ENCODE assay signal across 21 mouse cellular contexts in genomic region chr12:104819050-104819449, GRCm38 (mm10). TPM values are rescaled to one million over a fixed set of nuclear protein-coding genes. Genes with fewer than 3 reads are reported as not detected.
A peak's percentile ranks its signal among the peaks of the same experiment; 100 is the strongest.
DNase-seq lines count a peak whose midpoint lies in the region; ATAC-seq and TF ChIP-seq lines count a peak whose summit lies in the region.
"Had no signal": no experiment of that assay in that cellular context is flagged by ENCODE, and none has a peak within 500 bp of the region (broad histone marks: within the 10 kb centered on the region; RNA-seq: fewer than 3 reads in every experiment).

No protein-coding gene starts in this region.

- WGBS in heart, embryonic 14.5 days: 24% methylated on average over 8 of the region's 8 CpGs
- WGBS in limb, embryonic 10.5 days: 63% methylated on average over 8 of the region's 8 CpGs
- 50% methylated on average over 8 of the region's 8 CpGs for WGBS in lung, adult 2 months

- no peak; the same call in 1 of the 2 replicates for ATAC-seq in heart, embryonic 14.5 days (ENCODE audit: insufficient number of reproducible peaks, insufficient read depth, low FRiP score, low read depth)
- ATAC-seq: forebrain, embryonic 14.5 days; lung, postnatal 0 days had no signal

- H3K27ac ChIP-seq in heart, embryonic 14.5 days (replicated peaks in 1 of 2; ENCODE audit: control insufficient read depth in 1 of 2, insufficient read depth in 1 of 2, low read depth in 2 of 2, low read length in 2 of 2): peak overlapping the region; percentile 29 to 50; a peak in 2 of 4 replicates
- peak overlapping the region; percentile 54 for H3K27ac ChIP-seq in limb, embryonic 10.5 days
- H3K27ac ChIP-seq: hindbrain, embryonic 13.5 days; limb, embryonic 12.5 days; liver, embryonic 15.5 days; neural tube, embryonic 13.5 days had no signal

- no peaks in the 10 kb centered on the region for H3K9me3 ChIP-seq in heart, embryonic 14.5 days (ENCODE audit: control insufficient read depth, low read length)
- no peaks in the 10 kb centered on the region for H3K9me3 ChIP-seq in limb, embryonic 10.5 days (replicated peaks)
- H3K9me3 ChIP-seq: hindbrain, embryonic 13.5 days; limb, embryonic 12.5 days; liver, embryonic 15.5 days; neural tube, embryonic 13.5 days had no signal

- TF ChIP-seq POLR2A in lung, adult 2 months (IDR thresholded peaks at IDR 0.05; ENCODE audit: borderline replicate concordance, extremely low read depth, low read depth, low read length): no peak

- DNase-seq in heart, postnatal 36 days: no peak
- peak; percentile 42 for DNase-seq in adrenal gland, postnatal 10 days
- peak; percentile 24 for DNase-seq in adrenal gland, postnatal 25 days
- DNase-seq in limb, embryonic 10.5 days (ENCODE audit: low spot score): no peak
- DNase-seq in lung, adult 2 months: no peak
- DNase-seq in kidney, postnatal 10 days: no peak
- DNase-seq: cerebellum, adult 9-11 months; gastrocnemius, postnatal 14 days; kidney, adult 9 months; kidney, postnatal 4 days; layer of hippocampus, adult 9-11 months; right cerebral cortex, adult 18-20 months had no signal

- no peak overlapping the region for H3K9ac ChIP-seq in heart, embryonic 14.5 days (ENCODE audit: low read length)
- H3K9ac ChIP-seq: hindbrain, embryonic 13.5 days; limb, embryonic 12.5 days; liver, embryonic 15.5 days; neural tube, embryonic 13.5 days had no signal

- H3K36me3 ChIP-seq in heart, embryonic 14.5 days (ENCODE audit: control insufficient read depth, insufficient read depth, low read length): no peaks in the 10 kb centered on the region
- no peaks in the 10 kb centered on the region for H3K36me3 ChIP-seq in limb, embryonic 10.5 days
- H3K36me3 ChIP-seq: hindbrain, embryonic 13.5 days; limb, embryonic 12.5 days; liver, embryonic 15.5 days; neural tube, embryonic 13.5 days had no signal

- TF ChIP-seq CTCF in lung, adult 2 months (IDR thresholded peaks at IDR 0.05; ENCODE audit: insufficient read depth, low read length): no peak

- H3K4me1 ChIP-seq in heart, embryonic 14.5 days (ENCODE audit: control insufficient read depth in 2 of 2, insufficient read depth in 2 of 2, low read length in 2 of 2): peaks cover 46 to 48% of the 10 kb centered on the region in 2 experiments
- peaks cover 87% of the 10 kb centered on the region for H3K4me1 ChIP-seq in limb, embryonic 10.5 days
- no peaks in the 10 kb centered on the region for H3K4me1 ChIP-seq in lung, adult 2 months (ENCODE audit: control insufficient read depth, insufficient read depth, low read length)

- no peaks in the 10 kb centered on the region for H3K27me3 ChIP-seq in heart, embryonic 14.5 days (ENCODE audit: control insufficient read depth, insufficient read depth, low read length)
- H3K27me3 ChIP-seq in limb, embryonic 10.5 days (ENCODE audit: low read depth, poor library complexity, severe bottlenecking): peaks cover 24% of the 10 kb centered on the region; the same call in 1 of the 2 replicates

- intact Hi-C loops in heart, postnatal 36 days (cut with DNase I): no loop called here

- H3K4me3 ChIP-seq in heart, embryonic 14.5 days (ENCODE audit: control insufficient read depth in 1 of 2, insufficient read depth in 1 of 2, low read depth in 1 of 2, low read length in 2 of 2): no peak overlapping the region
- no peak overlapping the region for H3K4me3 ChIP-seq in limb, embryonic 10.5 days
- no peak overlapping the region for H3K4me3 ChIP-seq in lung, adult 2 months (replicated peaks; ENCODE audit: extremely low read depth, low read depth, low read length)
- H3K4me3 ChIP-seq: hindbrain, embryonic 13.5 days; limb, embryonic 12.5 days; liver, embryonic 15.5 days; neural tube, embryonic 13.5 days had no signal

- no peak overlapping the region for H3K4me2 ChIP-seq in heart, embryonic 14.5 days (ENCODE audit: low read length)
- H3K4me2 ChIP-seq: hindbrain, embryonic 13.5 days; limb, embryonic 12.5 days; liver, embryonic 15.5 days; midbrain, embryonic 11.5 days; neural tube, embryonic 13.5 days had no signal

RNA-seq across cellular contexts. Expression of gene Clmn, which starts 45.8 kb away (rescaled TPM):
- 0.44 and 0.49 TPM in 2 replicates for polyA plus RNA-seq in heart, embryonic 14.5 days (2014; fragmentation: Nextera tagmentation; extraction: Ambion mirVana)
- total RNA-seq in heart, postnatal 36 days (2021): 1 to 10 TPM; 1.8 to 3.2 TPM
- total RNA-seq in adrenal gland, postnatal 10 days (2021): 10 to 100 TPM; 14.4 to 18.3 TPM
- 8.5 and 12.4 TPM in 2 replicates for total RNA-seq in adrenal gland, postnatal 25 days (2021)
- 2.0 and 3.0 TPM in 2 replicates for polyA plus RNA-seq in limb, embryonic 10.5 days (2016; fragmentation: Nextera tagmentation; extraction: Ambion mirVana)
- 3.4 and 6.1 TPM in 2 replicates for polyA plus RNA-seq in lung, adult 2 months (2012; rRNA removed)
- total RNA-seq: monocyte, adult 5-6 weeks had no signal

Comparison
In these comparisons a context has a peak if more than half of its experiments do, and no peak if none do; other contexts are left out.
1. DNase-seq: peak in adrenal gland, postnatal 10 days (single experiment) and adrenal gland, postnatal 25 days (single experiment); none in heart, postnatal 36 days (0 of 2), limb, embryonic 10.5 days (single experiment), lung, adult 2 months (single experiment) and kidney, postnatal 10 days (single experiment).